Mouse (Mus musculus): ENCODE data around the gene Ankrd2.

DNA sequence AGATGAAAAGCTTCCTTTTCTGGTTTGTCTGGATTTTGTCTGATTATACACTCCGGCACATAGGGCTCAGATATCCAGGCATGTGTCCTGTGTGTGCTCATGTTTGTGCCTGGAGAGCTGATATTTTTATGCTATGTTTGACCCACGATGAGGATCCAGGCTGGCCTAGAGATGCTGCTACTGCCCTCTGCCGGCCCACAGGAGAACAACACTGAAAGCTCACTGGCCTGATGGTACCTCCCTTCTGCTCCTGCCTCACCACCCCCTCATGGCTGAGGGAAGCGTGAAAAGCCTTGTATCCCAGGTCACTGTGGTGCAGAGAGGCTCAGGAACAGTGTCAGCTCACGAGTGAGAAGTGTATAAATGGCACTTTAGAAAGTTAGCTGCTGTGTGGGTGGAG is 9.6 kb upstream of the Ankrd2 start:
- TF ChIP-seq CTCF (IDR thresholded peaks at IDR 0.05; ENCODE audit: extremely low read depth, insufficient read depth, low read length), result peak; percentile 94
- no peak for TF ChIP-seq POLR2A (IDR thresholded peaks at IDR 0.05; ENCODE audit: extremely low read depth, insufficient read depth, low read length)
